Mouse (Mus musculus) cerebellum, postnatal 25 days (tissue): ENCODE results near the gene Gm49355.
A peak's percentile ranks its signal among the peaks of the same experiment; 100 is the strongest.
"Not testable (repeated sequence)": the region's sequence is repeated elsewhere in the genome, so short reads cannot be mapped to it uniquely, and the experiment has no call there.

Source experiments
- DNase-seq, 2 experiments: peaks; one replicate each; pipeline ENCODE4 v3.0.0; 2021; ENCODE audit warnings: mixed read lengths in 2 of 2

Gm49355 gene

DNA sequence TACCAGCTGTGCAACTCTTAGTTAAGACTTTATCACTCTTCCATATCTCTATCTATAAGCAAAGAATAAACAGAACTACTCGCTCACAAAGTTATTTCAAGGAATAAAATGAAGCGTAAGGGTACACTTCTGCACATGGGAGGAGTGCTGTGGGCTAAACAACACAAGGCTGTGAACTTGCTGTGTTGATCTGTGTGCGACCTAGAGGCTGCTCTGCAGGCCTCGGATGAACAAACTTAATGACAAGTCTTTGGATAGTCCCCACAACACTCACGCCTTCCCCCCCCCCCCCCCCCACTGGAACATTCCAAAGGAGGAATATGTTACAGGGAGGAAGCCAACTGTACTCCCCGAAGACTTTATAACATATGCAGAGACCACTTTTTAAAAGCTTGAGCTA is at the start of gene Gm49355:
TSS of gene Gm49355 (plus strand) at position 336 of the 400 bp plus-strand sequence.
- no peak for DNase-seq

DNA sequence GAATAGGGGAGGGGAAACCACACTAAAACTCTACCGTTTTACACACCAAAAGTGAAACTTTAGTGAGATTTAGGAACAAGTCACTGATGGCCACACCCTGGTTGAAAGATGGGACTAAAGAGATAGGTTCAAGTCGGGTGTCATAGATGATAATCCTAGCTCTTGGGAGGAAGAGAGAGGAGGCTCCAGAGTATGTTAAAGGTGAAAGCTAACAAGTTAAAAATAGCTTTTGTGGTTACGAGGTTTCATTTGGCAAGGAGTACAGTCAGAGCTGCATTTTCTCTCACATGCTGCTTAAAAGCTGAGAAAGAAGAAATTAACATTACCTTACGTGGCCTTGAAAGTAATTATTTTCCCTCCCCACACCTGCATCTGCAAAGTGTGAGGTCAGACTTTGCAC is 40.0 kb upstream of the Gm49355 start:
- DNase-seq = no peak

DNA sequence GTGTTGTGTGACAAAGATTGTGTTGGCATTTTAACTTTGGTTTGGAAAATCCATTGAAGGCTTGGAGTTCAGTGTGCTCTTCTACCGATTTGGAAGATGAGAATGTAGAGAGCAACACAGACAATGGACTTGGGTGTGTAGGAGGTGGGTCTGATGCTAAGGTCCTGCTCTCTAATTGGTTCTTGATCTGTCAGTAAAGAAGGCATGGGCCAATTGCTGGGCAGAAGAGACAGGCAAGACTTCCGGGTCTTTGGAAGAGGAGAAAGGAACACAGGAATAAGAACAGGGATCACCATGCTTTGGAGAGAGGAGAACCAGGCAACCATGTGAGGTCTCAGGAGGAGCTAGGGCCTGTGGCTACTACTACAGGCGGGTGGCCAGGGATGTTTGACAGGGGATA is 7.7 kb upstream of the Gm49355 start:
- no peak for DNase-seq

DNA sequence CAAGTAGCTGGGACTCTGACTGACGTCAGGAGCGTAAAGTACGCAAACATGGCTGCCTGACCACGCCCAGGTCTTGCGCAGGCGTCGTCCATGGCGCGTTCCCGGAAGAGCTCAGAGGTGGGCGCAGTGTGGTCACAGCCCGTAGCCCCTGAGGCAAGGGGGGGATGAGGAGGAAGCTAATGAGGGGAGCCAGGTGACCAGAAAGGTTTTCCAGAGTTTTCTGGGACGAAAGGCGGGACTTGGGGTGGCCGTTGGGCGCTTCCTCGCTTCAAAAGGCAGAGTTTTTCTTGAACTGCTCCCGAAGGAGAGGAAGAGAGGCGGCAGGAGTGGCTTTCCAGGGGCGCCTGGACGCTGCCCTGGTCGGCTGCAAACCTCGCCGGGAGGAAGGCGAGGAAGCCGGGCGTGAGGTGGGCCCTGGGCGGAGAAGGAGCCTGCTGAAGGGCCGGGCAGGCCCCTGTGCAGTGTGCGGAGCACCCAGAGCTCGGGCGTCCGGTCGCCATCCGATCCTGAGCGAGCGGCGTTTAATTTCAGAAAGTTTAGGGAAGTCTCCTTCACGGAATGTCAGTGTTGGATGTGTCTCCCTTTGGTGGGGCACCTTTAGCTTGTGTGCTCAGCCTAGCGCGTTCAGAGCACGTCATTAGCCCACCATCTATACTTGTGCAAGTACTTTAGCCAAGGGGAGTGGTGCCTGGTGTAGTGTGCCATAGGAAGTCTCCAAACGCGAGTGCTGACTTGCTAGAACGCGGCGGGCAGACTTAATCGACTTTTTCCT is 551 bp downstream of the Gm49355 start, which contains the start of gene 3830406C13Rik:
TSS of gene 3830406C13Rik (plus strand) at position 33 of the 772 bp plus-strand sequence.
- peak; percentile 86 to 91 for DNase-seq

DNA sequence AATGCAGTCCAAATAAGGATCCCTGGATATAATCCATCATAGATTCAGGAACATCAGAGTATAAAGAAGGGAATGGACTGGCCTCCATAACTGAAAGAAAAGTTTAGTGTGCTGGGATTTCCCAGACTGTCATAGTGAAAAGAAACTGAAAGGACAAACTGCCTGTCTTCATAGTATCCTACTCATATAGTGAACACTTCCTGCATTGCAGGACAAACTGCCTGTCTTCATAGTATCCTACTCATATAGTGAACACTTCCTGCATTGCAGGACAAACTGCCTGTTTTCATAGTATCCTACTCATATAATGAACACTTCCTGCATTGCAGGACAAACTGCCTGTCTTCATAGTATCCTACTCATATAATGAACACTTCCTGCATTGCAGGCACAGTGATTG is 6.0 kb downstream of the Gm49355 start:
- DNase-seq = not testable (repeated sequence)

DNA sequence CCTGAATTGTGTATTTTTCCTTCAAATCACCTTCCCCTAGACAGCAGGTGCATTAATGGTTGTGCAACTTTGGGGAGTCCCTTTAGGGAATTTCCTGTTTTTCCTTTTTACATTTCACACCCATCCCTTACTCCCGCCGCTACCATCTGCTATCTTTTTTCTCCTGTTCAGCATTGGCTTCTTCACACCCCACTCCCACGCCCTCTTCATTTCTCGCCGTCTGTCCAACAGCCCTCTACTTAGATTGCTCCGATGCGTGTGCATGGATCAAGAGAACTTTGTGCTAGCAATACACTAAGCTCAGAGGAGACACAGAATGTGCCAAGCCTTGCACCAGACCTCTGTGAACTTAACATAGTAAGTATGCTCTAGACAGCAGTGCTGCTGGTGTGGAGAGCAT is 12.6 kb downstream of the Gm49355 start:
- DNase-seq = peak; percentile 61 to 75

DNA sequence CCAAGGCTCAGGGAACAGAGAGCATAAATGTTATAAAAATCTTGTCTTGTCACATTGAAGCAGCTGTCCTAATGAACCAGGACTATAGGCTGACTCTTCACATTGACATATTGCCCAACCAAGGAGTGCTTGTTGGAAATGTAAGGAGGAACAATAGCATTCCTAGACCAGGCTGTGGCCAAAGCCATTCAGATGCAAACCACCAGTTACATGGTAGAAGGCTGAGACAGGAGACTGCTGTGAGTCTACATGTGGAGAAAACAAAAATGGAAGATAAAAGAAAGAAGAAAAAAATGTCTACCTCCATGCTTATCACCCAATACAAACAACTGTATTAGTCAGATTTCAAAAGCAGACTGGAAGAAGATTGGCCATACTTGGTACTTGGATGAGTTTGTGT is 15.4 kb downstream of the Gm49355 start:
- DNase-seq = no peak

DNA sequence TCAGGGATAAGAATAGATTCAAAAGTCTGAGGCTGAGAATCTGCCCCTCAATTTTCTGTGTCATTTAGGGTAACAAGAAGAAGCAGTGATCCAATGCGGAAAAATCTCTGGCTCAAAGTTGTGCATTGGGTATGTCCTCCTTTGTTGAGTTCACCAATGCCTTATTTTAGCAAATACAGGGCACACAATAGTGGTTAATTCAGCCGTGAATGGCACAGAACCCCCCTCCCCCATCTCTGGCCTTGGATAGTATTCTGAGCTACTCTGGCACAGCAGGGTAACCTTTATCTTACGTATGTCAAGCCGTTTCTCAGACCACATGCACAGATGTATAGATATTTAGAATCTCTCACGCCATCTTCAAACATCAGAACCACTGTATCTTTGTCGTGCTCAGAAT is 15.9 kb downstream of the Gm49355 start:
- DNase-seq = no peak

DNA sequence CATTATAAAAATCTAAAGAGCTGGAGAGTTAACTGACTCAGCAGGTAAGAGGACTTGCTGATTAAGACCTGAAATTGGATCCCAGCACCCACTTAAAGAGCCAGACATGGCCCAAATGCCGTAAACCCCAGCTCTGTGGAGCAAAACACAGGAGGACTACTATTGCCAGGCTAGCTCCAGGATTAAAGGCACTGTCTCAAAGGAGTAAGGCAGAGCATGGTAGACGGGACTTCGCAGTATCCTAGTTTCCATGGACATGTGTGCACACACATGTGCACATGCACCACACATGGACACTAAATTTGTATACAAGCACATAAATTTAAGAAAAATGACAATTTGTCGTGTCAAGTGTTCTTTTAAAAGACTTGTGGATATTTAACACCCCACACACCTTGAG is 16.5 kb downstream of the Gm49355 start:
- no peak for DNase-seq

DNA sequence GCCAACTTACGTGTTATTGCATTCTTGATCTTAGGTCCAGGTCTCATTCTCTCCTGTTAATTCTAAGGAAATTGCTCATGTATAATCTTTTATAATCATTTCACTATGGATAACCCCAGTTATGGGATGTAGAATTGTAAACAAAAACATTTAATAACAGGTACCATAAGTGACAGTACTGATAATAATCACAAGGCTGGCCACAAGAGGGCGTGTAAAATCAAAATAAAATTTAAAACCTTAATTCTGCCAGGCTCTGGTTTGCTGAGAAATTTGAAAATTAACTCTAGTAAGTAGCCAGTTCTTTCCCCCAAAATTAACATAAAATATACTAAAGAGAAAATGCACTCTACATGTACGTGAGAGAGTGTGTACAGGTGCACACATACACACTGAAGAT is 16.9 kb downstream of the Gm49355 start:
- peak in 1 of 2 experiments; percentile 51 for DNase-seq

DNA sequence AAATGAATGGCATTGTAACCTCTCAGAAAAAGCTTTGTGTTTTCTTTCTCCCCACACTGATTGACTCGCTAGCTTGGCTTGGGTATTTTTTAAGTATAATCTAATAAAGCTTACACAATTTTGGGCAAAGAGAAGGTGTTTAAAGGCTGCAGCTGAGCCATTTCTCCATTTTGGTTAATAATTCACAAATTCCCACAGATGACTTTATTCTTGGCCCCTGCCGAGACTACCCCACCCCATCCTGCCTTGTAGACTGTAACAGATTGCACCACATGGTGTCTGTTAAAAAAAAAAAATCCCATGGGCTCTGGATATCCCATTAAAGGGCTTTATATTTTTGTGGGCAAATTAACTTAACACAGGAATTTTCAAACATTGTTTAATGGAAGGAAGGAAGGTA is 19.3 kb downstream of the Gm49355 start:
- DNase-seq = no peak

DNA sequence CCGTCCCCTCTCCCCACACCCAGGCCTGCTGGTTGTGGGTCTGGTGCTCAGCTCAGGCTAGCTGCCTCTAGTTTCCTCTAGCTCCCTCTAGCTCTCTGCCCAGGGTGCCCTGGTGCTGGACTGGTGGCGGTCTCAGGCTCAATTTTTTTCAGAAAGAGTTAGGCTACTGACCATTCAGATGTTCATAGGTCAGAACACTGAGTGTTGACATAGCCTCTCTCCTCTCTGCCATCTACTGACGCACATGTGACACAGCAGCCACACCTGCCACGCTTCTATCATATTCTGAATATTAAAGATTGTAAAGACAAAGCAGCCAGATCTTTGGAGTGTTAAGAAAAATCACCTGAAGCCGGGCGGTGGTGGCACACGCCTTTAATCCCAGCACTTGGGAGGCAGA is 49.8 kb downstream of the Gm49355 start:
- DNase-seq = no peak

DNA sequence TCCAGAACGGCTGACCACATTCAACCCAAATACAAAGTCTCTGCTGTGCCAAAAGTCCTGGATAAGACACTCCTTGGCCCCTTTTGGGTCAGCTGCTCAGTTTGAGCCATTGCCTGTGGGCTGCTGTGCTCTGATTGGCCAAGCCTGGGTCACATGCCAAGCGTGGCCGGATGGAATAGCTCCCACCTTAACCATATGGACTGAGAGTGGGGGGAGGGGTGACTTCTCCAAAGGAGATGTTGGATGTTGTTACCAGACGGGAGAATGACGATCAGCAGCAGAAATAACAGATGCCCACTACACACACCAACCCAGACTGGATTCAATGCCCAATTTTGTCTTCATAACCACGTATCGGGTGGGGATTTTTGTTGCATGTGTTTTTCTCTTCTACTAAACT is 51.1 kb downstream of the Gm49355 start:
- no peak for DNase-seq

DNA sequence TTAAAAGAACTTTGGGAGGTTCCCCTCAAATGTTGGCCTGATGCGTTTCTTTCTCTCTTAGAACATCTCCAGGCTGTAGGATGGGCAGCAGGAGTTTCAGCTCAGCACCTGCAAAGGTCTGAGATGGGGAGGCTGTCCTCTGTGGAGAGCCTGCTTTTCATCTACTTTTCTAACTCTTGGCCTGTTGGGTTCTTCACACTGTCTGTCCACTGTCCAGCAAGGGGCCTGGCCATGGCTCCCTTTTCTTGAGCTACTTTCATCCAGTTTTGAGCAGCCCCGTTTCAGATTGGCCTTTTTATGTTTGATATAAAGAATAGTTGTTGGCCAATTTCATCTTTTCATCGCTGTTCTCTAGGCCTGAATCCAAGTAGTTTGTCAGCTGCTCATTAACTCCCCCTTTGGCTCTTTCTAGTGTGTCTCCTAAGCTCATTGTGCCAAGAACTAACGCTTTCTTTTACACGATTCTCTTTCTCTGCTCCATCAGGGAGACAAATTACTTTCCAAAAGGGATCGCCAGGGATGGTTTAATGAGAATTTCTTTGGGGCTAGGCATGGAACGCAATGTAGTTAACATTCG is 53.7 kb downstream of the Gm49355 start:
- DNase-seq = no peak

DNA sequence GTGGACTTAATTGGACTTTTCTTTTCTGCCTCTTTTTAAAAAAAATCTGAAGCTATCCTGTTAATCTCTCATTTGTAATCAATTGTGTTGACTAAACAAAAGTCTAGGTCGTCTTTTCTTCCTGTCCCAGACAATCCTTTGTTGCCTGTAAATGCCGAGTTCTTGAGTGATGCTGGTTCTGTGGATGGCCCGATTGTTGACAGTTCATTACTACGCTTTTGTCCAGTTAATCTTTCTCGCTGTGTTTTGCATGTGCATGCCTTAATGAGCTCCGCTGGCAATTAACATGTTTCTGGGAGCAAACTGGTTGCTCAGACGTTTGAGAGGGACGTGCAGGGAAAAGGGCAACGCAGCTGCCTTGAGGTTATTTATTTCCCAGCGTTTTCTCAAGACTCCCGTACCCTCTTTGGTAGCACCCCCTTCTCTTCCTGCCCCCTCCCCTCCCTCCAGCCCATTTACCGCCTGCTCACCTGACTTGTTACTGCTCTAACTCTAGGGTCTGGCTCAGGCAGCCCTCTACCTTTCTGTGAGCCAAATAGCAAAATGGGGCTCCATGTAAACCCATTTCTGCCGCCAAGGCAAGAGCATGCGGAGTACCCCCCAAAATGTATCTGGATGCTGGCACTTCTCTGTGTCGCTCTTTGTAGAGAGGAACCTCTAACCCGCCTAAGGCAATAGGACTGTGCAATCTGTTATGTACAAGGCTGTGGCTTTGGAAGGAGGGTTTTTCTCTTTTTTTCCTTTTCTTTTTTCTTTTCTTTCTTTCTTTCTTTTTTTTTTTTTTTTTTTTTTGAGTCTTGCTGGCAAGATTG is 54.4 kb downstream of the Gm49355 start:
- no peak for DNase-seq

DNA sequence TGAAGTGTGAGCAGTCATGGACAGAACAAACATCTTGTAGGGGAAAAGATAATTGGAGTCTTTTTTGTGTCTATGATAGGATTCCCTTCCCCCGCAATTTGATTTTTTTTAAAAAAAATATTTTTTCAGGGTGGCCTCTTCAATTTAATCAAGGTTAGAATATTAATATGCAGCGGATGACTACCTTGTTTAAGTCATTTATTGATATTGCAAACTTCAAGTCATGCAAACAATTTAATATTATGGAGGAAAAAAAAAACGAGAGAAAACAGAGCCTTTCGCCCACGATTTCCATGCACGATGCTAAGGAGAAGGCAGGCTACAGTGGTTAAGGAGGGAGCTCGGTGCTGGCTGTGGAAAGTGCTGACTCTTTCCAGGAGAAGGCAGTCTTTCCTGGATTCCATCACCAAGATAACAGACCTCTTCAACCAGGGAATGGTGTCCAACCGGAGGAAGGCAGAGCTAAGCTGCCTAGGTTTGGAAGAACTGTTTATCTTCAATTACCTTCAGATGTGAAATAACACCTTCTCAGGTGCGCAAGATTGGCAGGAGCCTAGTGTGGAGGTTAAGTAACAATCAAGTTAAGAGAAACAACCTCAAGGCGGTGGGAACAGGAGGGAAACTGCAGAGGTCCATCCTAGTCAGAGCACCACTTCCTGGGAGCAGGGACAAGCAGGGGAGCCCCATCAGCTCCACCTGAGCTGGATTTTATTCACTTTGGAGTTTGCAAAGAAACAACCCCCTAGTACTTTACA is 55.2 kb downstream of the Gm49355 start:
- no peak for DNase-seq

DNA sequence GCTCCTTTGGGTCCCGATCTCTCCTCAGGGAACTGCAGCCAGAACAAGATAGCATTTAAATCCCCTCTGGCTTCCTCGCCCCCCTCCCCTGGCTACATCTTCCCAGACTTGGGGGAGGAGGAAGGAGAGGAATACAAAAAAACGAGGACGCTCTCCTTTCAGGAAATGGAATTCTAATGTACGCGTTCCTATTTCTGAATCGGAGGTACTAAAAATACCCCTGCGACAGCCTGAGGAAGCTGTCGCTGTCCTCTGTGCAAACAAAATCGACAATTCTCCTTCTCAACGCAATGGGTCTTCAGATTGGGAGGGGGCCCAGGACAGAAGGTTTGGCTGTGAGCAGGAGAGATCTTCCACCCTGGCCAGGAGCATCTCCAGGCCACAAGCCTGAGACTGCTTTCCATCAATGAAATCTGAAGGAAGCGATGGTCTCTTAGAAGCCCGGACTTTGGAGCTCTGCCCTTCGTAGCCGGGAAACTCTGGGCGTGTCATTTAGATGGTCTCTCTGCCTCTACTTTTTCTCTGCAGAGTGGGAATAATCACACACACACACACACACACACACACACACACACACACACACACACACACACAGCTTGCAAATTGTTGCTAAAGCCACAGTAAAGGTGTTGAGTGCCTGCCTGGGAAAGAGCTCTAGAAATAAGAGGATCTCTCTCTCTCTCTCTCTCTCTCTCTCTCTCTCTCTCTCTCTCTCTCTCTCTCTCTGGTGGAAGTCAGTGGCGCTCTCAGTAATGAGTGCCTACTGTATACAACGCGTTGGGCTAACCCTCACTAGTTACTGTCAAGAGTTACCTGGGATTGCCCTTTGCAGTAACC is 56.7 kb downstream of the Gm49355 start:
- peak in 1 of 2 experiments; percentile 8 for DNase-seq

DNA sequence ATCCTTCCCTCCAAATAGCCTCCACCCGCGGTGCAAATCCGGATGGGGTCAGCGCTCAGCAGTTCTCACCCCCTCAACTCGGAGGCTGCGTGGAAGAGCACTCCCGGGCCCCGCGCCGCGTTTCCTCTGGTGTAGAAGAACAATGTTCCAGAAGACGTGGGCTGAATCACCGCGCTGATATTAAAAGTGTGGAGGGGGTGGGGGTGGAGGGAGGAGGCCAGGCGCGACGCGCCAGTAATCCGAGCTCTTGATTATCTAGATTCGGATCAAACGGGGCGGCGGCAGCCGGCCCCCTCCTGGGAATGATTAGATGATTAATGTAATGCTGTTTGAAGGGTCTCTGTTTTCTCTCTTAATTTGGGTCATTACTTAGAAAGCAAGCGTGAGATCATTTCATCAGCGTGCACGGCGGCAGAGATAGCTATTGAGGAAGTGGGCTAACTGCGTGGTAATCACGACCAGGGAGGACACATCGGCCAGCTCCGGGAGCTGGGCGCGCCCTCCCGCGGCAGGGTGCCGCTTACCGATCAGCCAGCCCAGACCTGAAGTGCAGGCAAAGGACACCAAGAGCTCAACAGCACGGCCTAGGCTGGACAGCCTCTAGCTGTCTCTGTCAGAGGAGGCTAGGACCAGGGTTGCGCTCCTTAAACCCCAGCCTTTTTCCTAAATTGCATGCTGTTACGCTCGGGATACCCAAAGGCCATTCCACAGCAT is 57.5 kb downstream of the Gm49355 start:
- DNase-seq = peak; percentile 28 to 33

DNA sequence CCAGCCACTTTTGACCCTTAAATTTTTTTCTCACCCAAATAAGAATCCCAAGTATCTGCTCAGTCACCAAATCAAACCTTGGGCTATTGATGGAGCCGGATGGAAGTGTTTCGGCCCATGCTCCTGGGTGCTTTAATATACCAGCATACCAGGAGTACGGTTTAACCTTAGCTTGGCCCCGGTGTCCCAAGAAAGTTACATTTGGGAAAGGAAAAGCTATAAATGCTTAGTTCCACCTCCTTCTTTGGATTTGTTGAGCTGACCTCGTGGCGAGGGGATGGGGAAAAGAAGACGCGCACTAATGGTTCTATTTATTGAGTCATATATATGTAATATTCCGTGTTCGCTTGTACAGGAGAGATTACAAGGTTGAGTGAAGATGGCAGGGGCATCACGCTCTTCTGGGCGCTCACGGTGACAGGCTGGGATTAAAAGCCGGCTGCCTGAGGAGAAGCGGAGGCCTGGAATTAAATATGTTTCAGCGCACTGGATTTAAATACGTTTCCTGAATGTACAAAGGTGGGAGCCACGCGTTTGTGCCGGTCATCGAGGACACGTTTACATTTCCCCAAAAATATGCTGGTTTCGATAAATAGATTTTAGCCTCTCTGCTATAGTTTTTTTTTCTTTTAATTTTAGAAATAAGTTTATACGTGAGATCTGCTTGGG is 58.1 kb downstream of the Gm49355 start:
- no peak for DNase-seq

DNA sequence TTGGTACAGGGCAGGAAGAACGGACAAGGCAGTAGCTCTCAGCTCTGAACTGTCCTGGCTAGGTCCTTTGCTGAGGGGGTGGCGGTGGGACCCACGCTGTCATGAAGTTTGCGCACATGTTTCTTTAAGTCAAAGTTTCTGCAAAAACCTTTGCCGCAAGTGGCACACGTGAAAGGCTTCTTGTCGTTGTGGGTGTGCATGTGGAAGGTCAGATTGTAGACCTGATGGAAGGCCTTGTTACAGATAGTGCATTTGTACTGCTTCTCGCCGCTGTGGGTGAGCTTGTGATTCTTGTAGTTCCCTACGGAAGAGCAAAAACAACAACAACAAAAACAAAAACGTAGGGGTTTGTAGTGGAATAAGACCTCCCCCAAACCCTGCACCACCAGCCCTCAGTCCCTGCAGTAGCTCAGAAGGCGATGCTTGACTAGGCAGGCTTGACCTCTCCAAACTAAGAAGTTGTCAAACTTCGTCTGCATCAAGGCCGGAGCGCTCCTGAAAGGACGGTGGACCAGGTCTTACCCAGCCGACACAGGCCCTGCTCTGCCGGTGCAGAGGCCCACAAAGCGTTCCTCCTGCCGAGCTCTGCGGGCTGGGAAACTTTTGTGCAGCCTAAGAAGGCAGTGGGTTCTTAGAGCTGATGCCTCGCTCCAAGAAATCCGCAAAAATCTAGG is 58.8 kb downstream of the Gm49355 start:
- no peak for DNase-seq
